Mouse (Mus musculus) ovary, postnatal 36 days (tissue): ENCODE data around the gene Fn1.

ENCODE experiments used
- DNase-seq: peaks from one replicate; pipeline ENCODE4 v3.0.0; 2022; ENCODE audit warnings: low spot score, mixed read lengths

Fn1 gene

DNA sequence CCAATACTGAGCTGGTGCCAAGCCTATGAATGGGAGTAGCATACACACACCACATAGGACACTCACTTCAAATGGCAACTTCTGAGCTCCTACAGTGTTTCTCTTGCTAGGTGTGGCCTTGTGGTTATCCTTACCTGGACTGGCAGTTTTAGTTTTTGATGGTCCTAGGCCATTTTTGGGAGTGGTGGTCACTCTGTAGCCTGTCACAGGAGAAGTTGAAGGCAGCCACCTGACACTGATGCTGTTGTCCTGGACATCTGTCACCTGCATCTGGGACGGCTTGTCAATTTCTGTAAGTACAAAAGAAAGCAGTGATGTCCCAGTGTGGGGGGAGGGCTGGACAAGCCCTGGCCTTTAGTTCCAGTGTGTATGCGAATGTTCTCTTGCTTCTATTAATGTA, 47.2 kb downstream of the Fn1 start:
- DNase-seq = no peak

DNA sequence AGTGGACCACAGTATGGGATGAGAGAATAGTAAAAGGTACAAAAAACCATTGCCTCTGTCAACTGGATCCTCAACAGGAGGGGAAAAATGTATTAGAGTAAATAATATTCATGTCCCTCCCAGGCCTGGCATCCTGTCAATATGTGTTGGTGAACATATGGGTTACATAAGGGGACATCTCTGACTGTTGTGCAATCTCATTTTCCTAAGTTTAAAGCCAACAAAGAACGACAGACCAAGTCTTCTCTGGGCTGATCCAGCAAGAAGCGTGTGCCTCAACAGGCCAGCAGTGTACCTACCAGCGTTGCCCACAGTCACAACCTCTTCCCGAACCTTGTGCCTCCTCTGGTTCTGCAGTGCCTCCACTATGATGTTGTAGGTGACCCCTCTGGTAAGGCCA, 57.6 kb downstream of the Fn1 start:
- DNase-seq = no peak

DNA sequence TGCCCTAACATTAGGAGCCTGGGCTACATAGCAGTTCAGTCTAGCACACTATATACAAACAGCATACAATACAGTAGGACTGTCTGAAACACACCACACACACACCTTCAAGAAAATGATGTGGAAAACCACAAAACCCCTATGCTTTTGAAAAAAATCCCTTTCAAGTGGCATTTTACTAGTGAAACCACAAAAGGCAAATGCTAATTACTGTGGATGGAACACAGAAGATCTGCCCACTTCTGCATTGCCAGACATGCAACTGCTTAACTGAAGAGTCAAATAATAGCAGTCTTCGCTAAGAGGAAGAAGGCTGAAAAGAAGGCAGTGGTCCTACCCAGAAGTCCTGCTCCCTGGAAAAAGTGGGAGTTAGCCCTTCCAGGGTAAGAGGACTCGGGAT, 58.7 kb downstream of the Fn1 start:
- no peak for DNase-seq

DNA sequence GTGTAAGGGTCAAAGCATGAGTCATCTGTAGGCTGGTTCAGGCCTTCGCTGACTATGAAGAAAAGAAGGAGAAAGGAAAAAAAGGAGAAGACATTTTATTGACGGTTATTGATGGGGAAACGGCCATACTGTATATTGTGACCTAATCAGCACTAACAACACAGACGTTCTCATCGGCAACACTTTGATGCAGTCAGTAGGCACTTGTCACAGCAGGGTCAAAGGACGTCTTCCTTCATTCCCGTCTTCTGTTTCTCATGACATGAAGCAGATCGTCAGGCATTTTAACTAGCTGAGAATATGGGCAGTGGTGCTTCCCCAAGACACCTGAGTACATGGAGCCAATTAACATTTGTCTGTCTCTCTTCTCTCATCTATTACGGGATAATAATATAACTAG, 59.8 kb downstream of the Fn1 start:
- no peak for DNase-seq

DNA sequence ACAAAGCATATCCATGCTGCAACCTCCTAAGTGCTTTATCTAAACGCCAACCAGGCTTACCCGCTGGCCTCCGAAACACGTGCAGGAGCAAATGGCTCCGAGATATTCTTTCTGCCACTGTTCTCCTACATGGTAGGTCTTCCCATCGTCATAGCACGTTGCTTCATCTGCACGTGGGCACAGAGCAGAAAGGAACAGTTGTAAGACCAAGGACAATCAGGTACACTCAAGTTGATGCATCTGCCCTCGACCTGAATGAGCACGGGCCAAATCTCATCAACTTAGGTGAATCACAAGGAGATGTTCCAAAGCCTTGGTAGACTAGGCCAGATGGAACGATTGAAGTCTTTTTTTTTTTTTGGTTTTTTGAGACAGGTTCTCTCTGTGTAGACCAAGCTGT, 63.0 kb downstream of the Fn1 start:
- DNase-seq = no peak

DNA sequence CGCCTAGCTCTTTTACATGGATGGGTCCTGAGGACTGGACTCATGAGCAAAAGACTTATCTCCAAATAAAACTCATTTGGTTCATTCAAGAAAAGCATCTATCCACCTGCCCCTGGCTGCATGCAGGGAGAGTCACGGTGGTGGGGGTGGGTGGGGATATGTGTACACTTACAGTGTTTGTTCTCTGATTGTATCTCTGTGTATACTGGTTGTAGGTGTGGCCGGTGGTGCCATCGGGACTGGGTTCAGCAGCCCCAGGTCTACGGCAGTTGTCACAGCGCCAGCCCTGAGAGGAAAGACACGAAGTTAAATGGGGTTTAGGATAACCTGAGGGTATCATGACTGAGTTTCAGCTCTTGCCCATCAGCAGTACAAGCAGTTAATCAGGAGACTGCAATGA, 66.3 kb downstream of the Fn1 start:
- DNase-seq = no peak

DNA sequence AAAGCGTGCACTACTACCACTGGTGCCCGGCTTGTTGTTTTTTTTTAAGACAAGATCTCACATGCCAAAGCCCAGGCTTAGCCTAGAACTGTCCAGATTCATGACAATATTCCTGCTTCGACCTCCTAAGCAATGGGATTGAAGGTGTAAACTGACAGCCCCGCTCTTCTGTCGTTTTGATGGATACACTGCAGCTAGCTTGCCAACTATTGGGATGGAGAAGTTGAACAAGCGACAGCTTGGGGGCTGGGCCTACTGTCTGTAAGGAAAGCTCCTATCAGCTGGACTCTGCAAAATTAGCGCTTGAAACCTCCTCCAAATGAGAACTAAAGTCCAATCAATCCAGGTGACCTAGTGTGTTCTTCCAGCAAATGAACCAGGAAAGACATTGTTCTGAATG, 69.1 kb downstream of the Fn1 start:
- DNase-seq = no peak

DNA sequence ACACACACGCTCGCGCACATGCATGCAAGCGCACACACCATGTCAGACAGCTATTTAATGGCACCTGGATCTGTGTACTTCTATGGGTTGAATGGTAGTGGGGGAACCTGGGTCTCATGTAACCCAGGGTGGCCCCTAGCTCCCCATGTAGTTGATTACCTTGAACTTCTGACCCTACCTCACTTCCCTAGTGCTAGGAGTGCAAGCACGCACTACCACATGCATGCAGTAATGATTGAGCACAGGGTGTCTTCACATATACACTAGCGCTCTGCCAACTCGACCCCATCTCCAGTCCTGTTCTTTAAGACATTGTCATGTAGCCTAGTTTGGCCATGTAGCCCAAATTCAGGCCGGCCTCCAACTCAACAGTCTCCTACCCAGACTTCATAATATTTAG, 69.7 kb downstream of the Fn1 start:
- DNase-seq = no peak

DNA sequence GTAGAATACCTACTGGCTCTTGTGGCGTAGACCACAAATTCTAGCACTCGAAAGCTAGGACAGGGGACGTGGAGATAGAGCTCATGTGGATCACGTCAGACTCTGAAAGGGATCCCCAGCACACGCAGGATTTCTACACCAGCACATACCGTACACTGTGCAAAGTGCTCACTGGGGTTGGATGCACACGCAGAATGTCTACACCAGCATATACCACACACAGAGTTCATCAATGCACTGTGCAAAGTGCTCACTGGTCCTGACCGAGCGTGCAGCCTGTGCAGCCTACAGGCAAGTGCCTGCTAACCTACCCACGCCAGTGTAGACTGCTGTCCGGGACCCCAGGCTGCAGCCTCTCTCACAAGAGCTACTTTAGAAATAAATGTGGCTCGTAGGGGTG, 72.6 kb downstream of the Fn1 start:
- no peak for DNase-seq

DNA sequence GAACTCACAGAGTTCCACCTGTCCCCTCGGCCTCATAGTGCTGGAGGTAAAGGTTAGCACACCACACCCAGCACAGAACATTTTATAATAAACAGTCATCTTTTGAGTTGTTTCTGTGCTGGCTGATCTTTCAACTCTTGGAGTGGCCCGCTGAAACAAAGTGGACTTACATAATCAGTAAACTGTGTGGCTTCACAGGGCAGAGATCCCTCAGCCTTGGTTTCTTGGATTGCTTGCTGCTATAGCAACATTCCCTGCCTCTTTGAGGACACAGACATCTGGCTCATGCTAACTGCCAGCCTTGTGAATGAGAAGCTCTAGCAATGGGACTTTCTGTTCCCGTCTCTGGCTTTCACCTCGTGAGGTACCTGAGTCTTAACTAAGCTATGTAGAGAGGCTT, 73.5 kb downstream of the Fn1 start:
- peak; percentile 14 for DNase-seq

DNA sequence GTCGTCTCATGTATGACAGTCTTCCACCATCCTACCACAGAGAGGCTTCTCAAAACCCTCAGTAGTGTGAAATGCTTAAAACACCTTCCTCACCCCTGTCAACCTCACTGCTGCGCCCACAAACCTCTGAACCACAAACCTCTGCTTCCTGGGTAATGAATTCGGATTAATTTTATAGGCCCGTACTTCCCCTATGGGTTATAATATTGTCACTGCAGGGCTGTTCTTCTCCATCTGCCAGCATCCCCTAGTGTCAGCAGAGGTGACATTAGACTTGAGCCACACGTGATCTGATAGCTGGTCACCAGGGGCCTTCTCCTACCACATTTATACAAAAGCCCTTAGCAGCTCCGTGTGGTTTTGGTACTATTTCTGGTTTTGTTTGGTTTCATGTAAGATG, 76.2 kb downstream of the Fn1 start:
- no peak for DNase-seq

DNA sequence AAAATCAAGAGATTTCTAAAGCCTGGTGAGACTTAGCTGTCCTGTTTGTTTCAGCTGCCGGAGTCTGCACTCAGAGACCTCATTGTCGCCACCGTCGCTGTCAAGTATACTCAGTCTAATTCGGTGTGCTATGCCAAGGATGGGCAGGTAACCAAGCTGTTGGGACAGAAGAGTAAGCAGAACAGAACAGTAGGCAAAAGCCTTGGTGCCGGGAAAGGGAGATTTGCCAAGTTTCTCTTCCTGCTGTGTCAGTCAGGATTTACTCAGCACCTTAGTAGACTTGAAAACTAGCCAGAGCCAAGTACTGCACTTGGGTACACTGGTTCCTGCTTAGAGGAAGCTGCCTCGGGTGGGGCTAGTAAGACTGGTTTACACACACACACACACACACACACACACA, 77.0 kb downstream of the Fn1 start:
- DNase-seq = no peak

DNA sequence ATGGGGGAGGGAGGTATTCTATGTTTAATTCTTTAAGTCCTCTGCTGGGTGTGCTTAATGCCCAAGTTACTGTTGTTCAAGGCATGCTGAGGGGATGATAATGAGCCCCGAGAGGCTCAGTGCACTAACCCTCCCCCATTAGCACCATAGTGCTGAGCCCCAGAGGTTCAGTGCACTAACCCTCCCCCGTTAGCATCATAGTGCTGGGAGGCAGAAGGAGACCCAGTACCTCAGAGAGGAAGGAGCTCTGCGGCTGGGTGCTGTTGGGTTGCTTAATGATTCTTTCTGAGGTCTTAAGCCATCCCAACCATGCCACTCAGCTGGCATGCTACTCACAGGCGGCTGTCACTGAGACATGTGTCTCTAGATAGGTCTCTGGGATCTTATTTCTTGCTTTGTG, 82.9 kb downstream of the Fn1 start:
- no peak for DNase-seq

DNA sequence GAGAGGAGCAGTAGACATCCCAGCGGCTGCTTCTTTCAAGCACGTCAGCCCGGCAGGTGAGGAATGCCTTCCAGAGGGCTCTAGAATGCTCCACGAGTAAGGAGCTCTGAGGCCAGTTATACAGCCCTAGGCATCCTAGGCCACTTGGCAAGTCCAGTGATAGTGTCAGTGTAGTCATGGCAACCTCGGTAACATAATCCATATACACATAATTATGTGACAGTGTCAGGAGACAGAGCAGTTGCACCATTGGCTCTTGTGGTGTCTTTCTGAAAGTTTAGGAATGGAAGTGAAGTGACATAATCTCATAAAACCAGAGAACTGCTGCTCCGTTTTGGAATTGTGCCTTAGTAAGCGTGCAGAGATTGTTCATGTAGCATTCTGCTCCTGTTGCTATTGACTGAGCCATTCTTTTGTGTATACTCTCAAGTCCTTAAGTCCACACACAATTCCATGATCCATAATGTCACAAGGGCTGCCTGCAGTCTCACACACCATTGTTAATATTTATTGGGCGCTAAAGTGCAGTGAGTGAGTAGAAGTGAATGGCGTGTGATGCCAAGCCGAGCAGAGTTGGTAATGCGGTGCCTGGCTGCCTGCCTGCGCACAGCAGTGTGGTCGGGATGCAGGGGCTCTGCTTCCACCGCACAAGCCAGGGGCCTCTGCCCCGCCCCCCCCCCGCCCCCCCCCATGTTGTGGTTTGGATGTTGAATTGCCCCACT, 85.0 kb downstream of the Fn1 start:
- DNase-seq = no peak

DNA sequence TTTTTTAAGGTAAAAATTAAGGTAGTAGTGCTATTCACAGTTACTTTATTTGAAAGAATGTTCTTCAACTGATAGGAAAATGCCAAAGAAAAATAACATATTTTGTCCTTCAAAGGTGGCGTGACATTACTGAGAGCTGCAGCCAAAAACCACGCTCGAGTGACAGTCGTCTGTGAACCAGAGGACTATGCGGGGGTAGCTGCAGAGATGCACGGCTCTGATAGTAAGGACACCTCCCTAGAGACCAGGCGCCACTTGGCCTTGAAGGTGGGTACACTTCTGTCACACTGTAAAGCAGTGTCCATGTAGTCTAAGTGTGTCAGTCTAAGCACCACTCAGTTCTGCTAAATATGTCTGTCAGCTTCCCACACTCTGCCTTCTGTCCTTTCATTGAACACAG, 88.7 kb downstream of the Fn1 start:
- no peak for DNase-seq

DNA sequence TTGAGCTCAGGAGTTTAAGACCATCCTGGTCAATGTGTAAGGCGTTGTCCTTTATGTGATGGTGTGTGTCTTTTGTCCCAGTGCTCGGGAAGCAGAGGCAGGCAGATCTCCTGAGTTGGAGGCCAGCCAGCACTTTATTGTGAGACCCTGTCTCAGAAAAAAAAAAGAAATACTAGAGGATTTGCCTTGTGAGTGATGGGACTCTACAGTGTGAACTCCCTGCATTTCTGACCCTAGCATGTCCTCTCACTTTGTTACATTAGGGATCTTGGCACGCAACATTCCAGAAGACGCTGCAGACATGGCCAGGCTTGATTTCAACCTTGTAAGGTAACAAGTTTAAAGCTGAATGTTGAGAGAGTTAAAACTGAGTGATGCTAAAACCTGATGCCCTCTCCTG, 92.4 kb downstream of the Fn1 start:
- DNase-seq = no peak

DNA sequence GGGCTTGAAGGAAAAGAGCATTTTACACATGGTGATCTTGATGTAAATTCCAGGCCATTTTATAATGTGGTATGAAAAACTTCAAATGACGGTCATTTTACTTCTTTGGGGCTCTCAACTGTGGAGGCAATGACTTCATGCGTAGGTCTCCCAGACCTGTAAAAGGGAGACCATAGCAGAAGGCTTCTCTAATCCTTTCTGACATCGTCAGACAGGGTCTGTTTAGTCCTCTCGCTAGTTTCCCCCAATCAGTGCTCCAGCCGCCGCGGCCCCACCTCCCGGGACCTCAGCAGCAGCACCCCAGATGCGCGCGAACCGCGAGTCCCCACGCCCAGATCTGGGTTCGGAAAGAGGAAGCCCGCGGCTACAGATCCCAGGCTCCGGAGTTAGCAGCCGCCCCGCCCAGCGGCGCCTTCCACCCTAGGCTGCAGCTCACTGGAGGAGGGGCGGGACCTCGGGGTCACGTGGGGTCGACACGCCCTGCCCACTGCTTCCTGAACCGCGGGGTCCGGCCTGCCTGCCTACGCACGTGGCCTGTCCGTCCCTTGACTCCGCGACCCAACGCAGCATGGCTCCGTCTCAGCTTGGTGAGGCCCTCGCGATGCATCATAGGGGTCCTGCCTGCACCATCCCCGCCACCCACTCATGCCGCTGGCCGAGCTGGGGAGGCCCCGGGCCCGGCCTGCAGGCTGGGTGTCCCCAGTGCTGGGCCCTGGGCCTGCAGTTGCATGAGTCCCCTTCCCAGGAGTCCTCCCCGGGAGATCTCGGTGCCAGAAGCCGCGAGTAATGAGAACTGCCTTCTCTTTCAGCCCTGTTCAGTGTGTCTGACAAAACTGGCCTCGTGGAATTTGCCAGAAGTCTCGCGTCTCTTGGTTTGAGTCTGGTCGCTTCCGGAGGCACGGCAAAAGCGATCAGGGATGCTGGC, 96.0 kb downstream of the Fn1 start, which contains the start of gene Atic:
Atic (plus strand) TSS at position 463 of the 925 bp plus-strand sequence.
- DNase-seq = peak; percentile 89

DNA sequence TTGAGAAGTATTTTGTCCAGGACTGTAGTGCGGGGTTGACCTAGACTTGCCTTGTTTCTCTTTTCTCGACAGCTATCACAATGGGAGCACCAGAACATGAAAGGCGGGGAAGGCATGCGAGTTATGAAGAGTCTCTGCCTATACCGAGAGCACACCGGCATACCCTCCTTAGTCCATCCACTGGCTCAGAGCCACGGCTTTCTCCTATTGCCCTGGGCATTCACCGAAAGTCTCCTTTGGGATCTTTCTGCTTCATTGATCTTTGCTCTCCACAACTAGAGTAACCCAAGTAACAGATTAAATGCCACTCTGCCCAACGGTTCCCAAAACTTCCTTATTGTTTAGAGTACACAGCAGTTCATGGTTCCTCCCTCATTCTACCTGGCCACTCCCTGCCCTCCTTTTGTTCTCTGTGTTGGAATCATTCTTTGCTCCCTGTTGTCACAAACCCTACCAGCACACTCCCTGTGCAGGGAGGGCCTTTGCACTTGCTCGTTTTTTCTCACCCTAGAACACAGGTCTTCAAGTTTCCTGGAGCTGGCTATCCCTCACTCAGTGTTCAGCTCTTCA, 102.3 kb downstream of the Fn1 start:
- no peak for DNase-seq

DNA sequence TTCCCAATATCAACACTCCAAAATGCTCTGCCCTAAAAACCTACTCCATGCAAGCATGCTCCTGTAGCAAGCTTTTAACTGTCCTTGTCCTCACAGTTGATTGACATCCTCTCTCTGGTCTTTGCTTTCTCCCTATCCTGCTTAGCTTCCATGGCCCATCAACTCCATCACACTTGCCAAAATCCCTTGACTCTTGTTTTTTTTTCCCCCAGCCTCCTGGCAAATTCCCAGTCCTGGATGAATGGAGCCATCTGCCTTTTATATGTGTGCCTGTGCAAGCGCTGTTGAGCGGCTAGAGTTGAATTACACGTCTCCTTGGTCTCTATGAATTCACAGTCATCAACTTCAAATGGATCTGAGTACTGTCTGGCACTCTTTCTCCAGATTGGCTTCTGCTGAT, 112.6 kb downstream of the Fn1 start:
- DNase-seq = no peak

DNA sequence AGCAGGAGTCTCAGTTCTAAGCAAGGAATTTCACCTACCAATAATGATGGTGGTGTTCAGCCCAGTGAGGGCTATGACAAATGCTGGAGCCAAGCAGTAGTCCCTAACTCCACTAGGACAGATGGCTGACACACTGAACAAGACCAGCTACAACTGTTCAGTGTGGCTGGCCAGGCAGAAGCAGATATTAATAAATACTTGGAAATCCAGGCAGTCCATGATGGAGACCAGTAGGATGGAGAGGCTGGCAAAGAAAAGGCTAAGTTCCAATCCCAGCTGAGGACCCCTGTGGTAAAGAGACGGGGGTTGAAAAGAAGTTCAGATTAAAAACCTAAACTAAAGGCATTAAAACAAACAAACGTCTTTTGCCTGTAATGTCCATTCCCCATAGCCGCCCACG, 113.4 kb downstream of the Fn1 start:
- DNase-seq = no peak
